Mouse (Mus musculus) lung, adult 2 months (tissue): Measurements from ENCODE around the gene Dnah17. TPM values are rescaled to one million over a fixed set of nuclear protein-coding genes. Genes with fewer than 3 reads are reported as not detected.

Source experiments
- DNase-seq: peaks from one replicate; pipeline ENCODE4 v3.0.0; 2022
- H3K4me1 ChIP-seq: fragments of 200-500 bp; 2 replicates; pipeline ENCODE4 v1.6.1; 2011; ENCODE audit warnings: low read length; ENCODE audit not compliant: control insufficient read depth, insufficient read depth
- H3K4me3 ChIP-seq: fragments of 200-500 bp; replicated peaks from 2 replicates; pipeline ENCODE3; 2011; ENCODE audit warnings: low read depth, mild to moderate bottlenecking, control low read depth, low read length; ENCODE audit errors: extremely low read depth
- CTCF ChIP-seq: fragments of 200-500 bp; IDR thresholded peaks from 2 replicates; pipeline ENCODE4 v1.5.1; 2011; ENCODE audit warnings: mild to moderate bottlenecking, low read length, control low read depth; ENCODE audit not compliant: insufficient read depth
- POLR2A ChIP-seq: fragments of 200-500 bp; IDR thresholded peaks from 2 replicates; pipeline ENCODE4 v1.6.1; 2011; ENCODE audit warnings: low read depth, mild to moderate bottlenecking, control low read depth, low read length, borderline replicate concordance; ENCODE audit errors: extremely low read depth
- WGBS: fragments of 180-500 bp; shearing (Covaris S2); methylation state at CpG from one replicate; pipeline ENCODE4 v1.1.7; 2018; 5-methylcytosine and 5-hydroxymethylcytosine counted together
- polyA plus RNA-seq: library from polyadenylated mRNA; depleted of rRNA; stranded (reverse); fragments of >200 nt; gene quantifications from 2 replicates; pipeline ENCODE4 v1.2.3, GENCODE M21; 2012

Dnah17 gene
- polyA plus RNA-seq, 1 experiment = 0.18 TPM

DNA sequence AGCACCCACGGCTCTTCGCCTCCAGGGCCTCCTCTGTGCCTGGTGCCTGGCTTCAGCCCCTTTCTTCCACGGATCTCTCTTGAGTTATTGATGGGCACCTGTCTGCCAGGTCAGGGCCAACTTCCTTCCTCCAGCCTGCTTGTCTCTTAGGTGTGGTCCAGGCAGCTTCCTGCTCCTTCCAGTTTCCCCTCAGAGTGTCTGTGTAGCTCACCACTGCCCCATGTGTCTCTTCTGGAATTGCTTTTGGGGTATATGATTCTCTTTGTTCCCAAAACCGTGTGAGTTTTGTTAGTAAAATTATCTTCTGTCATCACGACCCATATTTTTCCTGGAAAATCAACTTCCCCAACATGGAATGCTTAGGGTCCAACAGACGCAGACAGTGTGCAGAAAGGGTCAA lies 53.5 kb downstream of the Dnah17 start:
- TF ChIP-seq CTCF = no peak
- TF ChIP-seq POLR2A = no peak
- no peak for DNase-seq
- Histone ChIP-seq H3K4me3 (no peak overlapping the region), H3K4me1 (peaks cover 4% of the 10 kb centered on the region)
- 60% methylated on average over 6 of the region's 6 CpGs for WGBS

DNA sequence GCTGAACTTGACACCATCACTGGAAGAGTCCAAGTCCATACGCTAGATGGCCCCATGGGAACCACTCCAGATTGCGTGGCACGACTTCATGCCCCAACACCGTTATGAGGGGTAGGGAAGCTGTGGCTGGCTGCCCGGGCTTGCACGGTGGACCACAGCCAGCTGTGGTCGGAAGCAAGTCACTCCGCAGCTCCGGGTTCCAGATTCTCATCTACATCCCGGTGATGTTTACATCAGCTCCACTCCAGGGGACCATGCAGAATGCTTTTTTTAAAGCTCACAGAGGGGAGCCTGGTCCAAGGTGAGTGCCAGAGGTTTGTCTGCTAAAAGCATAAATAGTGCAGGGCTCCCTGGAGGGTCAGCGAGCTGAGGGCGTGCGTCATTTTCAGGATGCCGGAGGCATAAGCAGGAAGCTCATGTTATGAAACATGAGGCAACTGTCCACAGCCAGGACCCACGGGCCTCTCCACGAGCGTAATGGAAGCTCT lies 55.4 kb downstream of the Dnah17 start:
- TF ChIP-seq CTCF = peak; percentile 26; the same call in 1 of the 2 replicates
- no peak for TF ChIP-seq POLR2A
- 27% methylated on average over 17 of the region's 17 CpGs for WGBS
- H3K4me1 ChIP-seq = peaks cover 4% of the 10 kb centered on the region
- peak; percentile 30 for DNase-seq
- H3K4me3 ChIP-seq = no peak overlapping the region

DNA sequence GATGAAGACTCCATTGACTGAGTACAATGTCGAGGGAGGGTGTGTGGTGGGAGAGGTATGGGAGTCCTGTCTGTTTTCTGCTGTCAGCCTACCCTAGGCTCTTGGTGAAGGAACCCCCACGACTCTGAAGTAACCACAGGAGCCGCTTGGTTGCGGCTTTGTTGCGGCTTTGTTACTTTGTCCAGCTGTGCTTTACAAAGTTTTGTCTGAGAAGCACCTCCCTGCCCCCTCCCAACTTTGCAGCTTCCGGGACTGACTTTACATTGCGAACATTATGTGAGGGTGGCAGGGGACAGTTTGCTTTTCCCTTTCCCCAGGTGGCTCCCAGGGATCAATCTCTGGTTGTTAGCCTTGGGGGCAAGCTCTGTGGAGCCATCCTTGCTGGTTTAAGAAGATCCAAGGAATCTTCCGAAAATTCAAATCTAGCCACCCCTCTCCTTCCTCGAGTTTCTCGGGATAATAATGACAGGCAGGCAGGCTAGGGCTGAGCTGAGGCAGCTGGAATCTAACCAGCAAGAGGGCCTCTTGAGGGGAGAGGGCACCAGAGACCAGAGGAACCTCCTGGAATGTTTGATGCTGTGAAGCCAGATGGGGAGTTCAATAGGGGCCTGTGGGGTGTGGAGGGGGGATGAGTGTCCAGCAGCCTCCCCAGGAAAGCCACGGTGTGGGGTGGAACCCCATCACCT lies 59.1 kb downstream of the Dnah17 start:
- no peak for TF ChIP-seq POLR2A
- TF ChIP-seq CTCF = no peak
- H3K4me1 ChIP-seq = peaks cover 4% of the 10 kb centered on the region
- no peak overlapping the region for H3K4me3 ChIP-seq
- no peak for DNase-seq
- WGBS = 52% methylated on average over 11 of the region's 11 CpGs

DNA sequence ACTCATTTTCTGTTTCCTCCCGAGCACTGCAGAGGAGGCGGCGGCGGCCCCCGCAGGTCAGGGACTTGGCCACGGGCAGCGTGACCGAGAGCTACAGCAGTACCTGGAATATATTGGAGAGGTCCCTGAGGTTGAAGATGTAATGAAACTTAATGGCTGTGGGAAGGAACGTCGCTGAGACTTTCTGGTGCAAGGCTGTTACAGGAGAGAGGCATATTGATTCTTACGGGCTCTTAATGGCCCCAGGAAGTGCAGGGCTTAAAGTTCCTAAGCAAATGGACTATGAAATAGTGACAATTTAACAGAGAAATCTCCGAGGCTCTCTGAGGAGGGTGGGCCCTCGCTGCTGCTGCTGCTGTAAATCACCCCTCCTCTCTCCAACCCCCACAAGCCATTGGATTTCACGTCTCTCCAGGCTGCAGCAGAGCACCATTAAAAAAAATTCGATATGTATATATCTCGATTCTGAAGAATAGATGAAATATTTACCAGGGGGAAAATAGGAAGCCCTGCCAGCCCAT lies 61.6 kb downstream of the Dnah17 start:
- WGBS = 82% methylated on average over 16 of the region's 16 CpGs
- TF ChIP-seq POLR2A (no peak), CTCF (no peak)
- no peak for DNase-seq
- Histone ChIP-seq H3K4me3 (no peak overlapping the region), H3K4me1 (no peaks in the 10 kb centered on the region)

DNA sequence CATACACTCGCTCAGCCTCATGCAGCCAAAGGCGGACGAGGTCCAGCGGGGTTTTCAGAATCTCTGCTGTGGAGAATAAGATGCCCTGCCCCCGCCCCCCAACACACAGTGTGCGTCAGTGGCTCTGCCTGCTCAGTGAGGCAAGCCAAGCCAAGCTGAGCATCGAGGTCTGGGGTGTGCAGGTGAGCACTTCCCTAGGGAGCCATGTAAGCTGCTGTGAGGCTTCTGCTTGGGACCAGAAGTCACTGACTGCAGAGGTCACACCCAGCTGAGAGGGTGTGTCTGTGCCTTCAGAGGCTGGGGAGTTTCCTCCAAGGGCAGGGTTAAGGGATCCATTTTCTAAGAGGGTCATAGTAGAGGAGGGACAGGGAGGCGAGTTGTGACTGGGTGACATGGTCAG lies 62.8 kb downstream of the Dnah17 start:
- TF ChIP-seq POLR2A = no peak
- TF ChIP-seq CTCF = no peak
- no peak for DNase-seq
- no peaks in the 10 kb centered on the region for H3K4me1 ChIP-seq
- H3K4me3 ChIP-seq = no peak overlapping the region
- WGBS = 83% methylated on average over 8 of the region's 8 CpGs

DNA sequence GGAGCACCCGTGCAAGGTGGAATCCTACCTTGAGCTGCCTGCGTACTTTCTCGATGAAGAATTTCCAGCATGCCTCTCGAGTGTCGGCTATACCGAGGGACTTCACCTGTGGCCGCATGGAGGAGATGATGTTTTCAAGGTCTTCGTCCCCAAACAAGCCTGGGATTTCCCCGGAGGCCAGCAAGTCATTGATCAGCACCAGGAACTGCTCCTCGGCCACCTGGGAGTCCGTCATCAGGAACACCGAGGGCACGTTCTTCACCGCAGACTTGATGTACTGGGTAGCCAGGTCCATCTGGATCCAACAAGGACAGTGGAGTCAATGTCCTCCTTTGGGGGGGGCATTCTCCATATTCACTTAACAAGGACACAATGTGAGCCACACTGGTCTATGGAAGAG lies 70.4 kb downstream of the Dnah17 start:
- no peak overlapping the region for H3K4me3 ChIP-seq
- DNase-seq = no peak
- H3K4me1 ChIP-seq = no peaks in the 10 kb centered on the region
- no peak for TF ChIP-seq POLR2A
- TF ChIP-seq CTCF = no peak
- WGBS = 73% methylated on average over 14 of the region's 14 CpGs

GRCm38 (mm10) chr11:118058872-118059271 lies 71.6 kb downstream of the Dnah17 start:
- no peak for DNase-seq
- 60% methylated on average over 10 of the region's 10 CpGs for WGBS
- TF ChIP-seq POLR2A (no peak), CTCF (no peak)
- Histone ChIP-seq H3K4me3 (no peak overlapping the region), H3K4me1 (no peaks in the 10 kb centered on the region)

- TF ChIP-seq CTCF (no peak), POLR2A (no peak)
- 72% methylated on average over 12 of the region's 12 CpGs for WGBS
- H3K4me1 ChIP-seq = no peaks in the 10 kb centered on the region
- H3K4me3 ChIP-seq = no peak overlapping the region
- DNase-seq = no peak
Observed at GRCm38 (mm10) chr11:118058367-118058766, 72.1 kb downstream of the Dnah17 start.

DNA sequence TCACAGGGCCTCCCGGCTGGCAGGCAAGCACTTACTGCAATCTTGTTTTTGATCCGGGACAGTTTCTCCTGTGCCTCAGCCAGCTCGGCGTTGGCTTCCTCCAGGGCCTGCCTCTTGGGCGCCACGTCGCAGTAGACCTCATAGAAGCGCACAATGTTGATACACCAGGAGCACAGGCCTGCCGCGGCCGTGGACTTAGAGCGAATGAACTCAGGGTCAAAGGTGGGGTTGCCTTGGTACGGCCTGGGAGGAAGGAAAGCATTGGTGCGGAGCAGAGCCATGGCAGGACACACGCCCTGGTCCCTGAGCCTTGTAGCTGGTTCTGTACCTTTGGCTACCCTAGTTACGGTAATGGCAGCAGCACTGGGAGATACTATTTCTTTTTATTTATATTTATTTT lies 80.3 kb downstream of the Dnah17 start:
- 77% methylated on average over 16 of the region's 16 CpGs for WGBS
- no peak for TF ChIP-seq POLR2A
- Histone ChIP-seq H3K4me1 (no peaks in the 10 kb centered on the region), H3K4me3 (no peak overlapping the region)
- no peak for DNase-seq

- H3K4me1 ChIP-seq = no peaks in the 10 kb centered on the region
- no peak for DNase-seq
- TF ChIP-seq POLR2A = no peak
- no peak for TF ChIP-seq CTCF
- H3K4me3 ChIP-seq = no peak overlapping the region
- 41% methylated on average over 8 of the region's 8 CpGs for WGBS
Observed at GRCm38 (mm10) chr11:118049641-118050040, 80.8 kb downstream of the Dnah17 start.

DNA sequence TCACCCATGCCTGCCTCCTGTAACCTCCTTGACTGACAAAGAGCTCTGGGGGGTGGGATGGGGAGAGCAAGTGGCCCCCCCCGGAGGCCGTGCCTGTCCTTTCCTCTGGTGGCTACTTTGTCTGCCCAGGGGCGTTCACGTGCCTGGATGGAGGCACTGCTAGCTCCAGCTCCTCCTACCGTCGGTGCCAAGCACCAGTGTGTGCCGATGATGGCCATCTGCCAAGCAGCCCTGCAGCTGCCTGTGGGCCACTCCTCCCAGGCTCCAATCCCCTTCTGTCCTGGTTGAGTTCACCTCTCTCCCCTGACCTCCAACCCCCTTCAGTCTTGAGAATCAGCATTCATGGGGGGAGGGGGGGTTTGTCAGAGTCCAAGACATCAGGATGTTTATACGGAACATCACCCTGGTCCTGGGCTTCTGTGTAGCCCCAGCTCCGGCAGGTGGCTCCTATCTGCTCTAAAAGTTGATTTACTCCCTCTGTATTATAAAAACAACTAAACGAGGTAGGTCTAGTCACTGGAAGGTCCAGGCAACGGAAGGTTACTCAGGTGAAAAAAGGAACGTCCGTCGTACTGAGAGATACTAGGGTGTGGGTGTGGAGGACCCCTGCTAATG lies 87.0 kb downstream of the Dnah17 start:
- Histone ChIP-seq H3K4me1 (no peaks in the 10 kb centered on the region), H3K4me3 (no peak overlapping the region)
- no peak for DNase-seq
- no peak for TF ChIP-seq POLR2A
- WGBS = 30% methylated on average over 14 of the region's 14 CpGs
